Comparison of ENCODE assay signal across 15 mouse cellular contexts in the genomic region with DNA sequence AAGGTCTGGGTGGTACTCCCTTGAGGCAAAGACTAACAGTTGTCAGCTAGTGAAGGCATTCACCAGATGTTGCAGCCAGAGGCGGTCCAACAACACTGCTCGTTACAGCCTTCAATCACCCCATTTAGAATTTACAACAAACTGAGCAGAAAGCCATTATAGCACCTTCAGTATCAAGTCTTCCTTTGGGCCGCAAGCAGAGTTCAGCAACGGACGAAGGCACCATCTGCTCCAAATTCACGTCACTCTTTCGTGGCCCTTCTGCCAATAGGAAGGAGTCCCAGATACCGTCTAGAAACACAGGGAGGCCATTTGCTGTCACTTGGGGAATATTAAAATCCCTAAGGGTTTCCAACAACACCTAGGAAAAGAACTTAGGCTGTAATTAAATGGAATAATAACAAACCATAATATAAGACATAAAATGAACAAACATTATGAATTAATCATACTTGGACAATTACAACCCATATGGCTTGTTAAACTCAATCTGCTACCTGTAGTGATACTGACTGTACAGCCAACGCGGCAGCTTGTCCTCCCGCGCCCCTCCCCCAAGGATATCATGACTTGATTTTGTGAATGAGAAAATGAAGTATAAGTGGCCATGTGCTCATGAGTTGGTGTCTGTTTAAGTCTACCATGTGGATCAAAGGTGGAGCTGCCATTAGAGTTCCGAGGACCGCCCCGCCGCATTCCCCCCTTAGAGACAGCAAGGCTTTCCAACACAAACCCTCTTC.
DNase-seq lines count a peak whose midpoint lies in the region; ATAC-seq lines count a peak whose summit lies in the region.
"Had no signal": no experiment of that assay in that cellular context is flagged by ENCODE, and none has a peak within 500 bp of the region (broad histone marks: within the 10 kb centered on the region; RNA-seq: fewer than 3 reads in every experiment).

No protein-coding gene starts in this region.

- 66% methylated on average over 16 of the region's 16 CpGs for WGBS in forebrain, embryonic 13.5 days
- WGBS in forebrain, embryonic 10.5 days = 85% methylated on average over 16 of the region's 16 CpGs
- WGBS in neural tube, embryonic 13.5 days = 61% methylated on average over 16 of the region's 16 CpGs
- WGBS in forebrain, embryonic 16.5 days = 48% methylated on average over 16 of the region's 16 CpGs

- DNase-seq in forebrain, embryonic 10.5 days (ENCODE audit: extremely low spot score, low spot score) = no peak
- no peak for DNase-seq in neural tube, embryonic 10.5 days (ENCODE audit: extremely low spot score, low spot score)
- no peak for DNase-seq in adrenal gland, postnatal 4 days (ENCODE audit: low spot score in 2 of 2)
- no peak for DNase-seq in frontal cortex, postnatal 10 days (ENCODE audit: low spot score in 2 of 2)
- no peak for DNase-seq in c-Kit-positive CD71-positive TER-119-positive erythroid progenitor cells, embryonic 14.5 days (ENCODE audit: low spot score)
- DNase-seq: heart, adult 18-20 months; heart, postnatal 10 days; thymus, adult 18-20 months had no signal

- H3K4me1 ChIP-seq in forebrain, embryonic 13.5 days = peaks cover 5% of the 10 kb centered on the region; the same call in 1 of the 2 replicates
- H3K4me1 ChIP-seq in forebrain, embryonic 10.5 days = peaks cover 5% of the 10 kb centered on the region; the same call in 1 of the 2 replicates
- no peaks in the 10 kb centered on the region for H3K4me1 ChIP-seq in neural tube, embryonic 13.5 days (replicated peaks)
- peaks cover 11% of the 10 kb centered on the region for H3K4me1 ChIP-seq in forebrain, embryonic 16.5 days (replicated peaks; ENCODE audit: control insufficient read depth, insufficient read depth, low read length)
- H3K4me1 ChIP-seq: midbrain, embryonic 13.5 days had no signal

- no peak overlapping the region for H3K9ac ChIP-seq in forebrain, embryonic 13.5 days
- no peak overlapping the region for H3K9ac ChIP-seq in neural tube, embryonic 13.5 days
- H3K9ac ChIP-seq in forebrain, embryonic 16.5 days (replicated peaks; ENCODE audit: low read depth, low read length) = no peak overlapping the region
- H3K9ac ChIP-seq: liver, embryonic 14.5 days; midbrain, embryonic 13.5 days; neural tube, embryonic 15.5 days had no signal

- no peaks in the 10 kb centered on the region for H3K27me3 ChIP-seq in forebrain, embryonic 13.5 days
- H3K27me3 ChIP-seq in forebrain, embryonic 10.5 days (ENCODE audit: poor library complexity, severe bottlenecking) = no peaks in the 10 kb centered on the region
- peaks cover 10% of the 10 kb centered on the region; the same call in 1 of the 2 replicates for H3K27me3 ChIP-seq in neural tube, embryonic 13.5 days
- no peaks in the 10 kb centered on the region for H3K27me3 ChIP-seq in forebrain, embryonic 16.5 days (replicated peaks; ENCODE audit: control insufficient read depth, insufficient read depth, low read length)

- no peak overlapping the region for H3K4me3 ChIP-seq in forebrain, embryonic 13.5 days
- no peak overlapping the region for H3K4me3 ChIP-seq in forebrain, embryonic 10.5 days
- no peak overlapping the region for H3K4me3 ChIP-seq in neural tube, embryonic 13.5 days
- H3K4me3 ChIP-seq in forebrain, embryonic 16.5 days (replicated peaks; ENCODE audit: low read length) = no peak overlapping the region
- H3K4me3 ChIP-seq: midbrain, embryonic 13.5 days; neural tube, embryonic 15.5 days had no signal

- no peaks in the 10 kb centered on the region for H3K36me3 ChIP-seq in forebrain, embryonic 13.5 days (ENCODE audit: poor library complexity, severe bottlenecking)
- no peaks in the 10 kb centered on the region for H3K36me3 ChIP-seq in forebrain, embryonic 10.5 days (replicated peaks)
- no peaks in the 10 kb centered on the region for H3K36me3 ChIP-seq in neural tube, embryonic 13.5 days
- H3K36me3 ChIP-seq in forebrain, embryonic 16.5 days (ENCODE audit: control insufficient read depth, insufficient read depth) = no peaks in the 10 kb centered on the region
- H3K36me3 ChIP-seq: midbrain, embryonic 13.5 days; neural tube, embryonic 15.5 days had no signal

- no peak overlapping the region for H3K4me2 ChIP-seq in forebrain, embryonic 13.5 days
- H3K4me2 ChIP-seq in neural tube, embryonic 13.5 days = no peak overlapping the region
- H3K4me2 ChIP-seq in forebrain, embryonic 16.5 days (ENCODE audit: low read length) = no peak overlapping the region
- H3K4me2 ChIP-seq: midbrain, embryonic 13.5 days; neural tube, embryonic 15.5 days had no signal

- peak; percentile 41 for ATAC-seq in forebrain, embryonic 13.5 days
- peak; percentile 59; the same call in 1 of the 2 replicates for ATAC-seq in neural tube, embryonic 13.5 days (ENCODE audit: low read depth)
- peak; percentile 62 for ATAC-seq in forebrain, embryonic 16.5 days
- ATAC-seq: activated CD4-positive, CD25-positive, alpha-beta regulatory T cell, adult 4 months; midbrain, embryonic 13.5 days had no signal

- H3K9me3 ChIP-seq in forebrain, embryonic 13.5 days (replicated peaks) = no peaks in the 10 kb centered on the region
- no peaks in the 10 kb centered on the region for H3K9me3 ChIP-seq in forebrain, embryonic 10.5 days
- H3K9me3 ChIP-seq in neural tube, embryonic 13.5 days = no peaks in the 10 kb centered on the region
- H3K9me3 ChIP-seq in forebrain, embryonic 16.5 days (ENCODE audit: control insufficient read depth, low read length) = no peaks in the 10 kb centered on the region
- H3K9me3 ChIP-seq: midbrain, embryonic 13.5 days; neural tube, embryonic 15.5 days had no signal

- no peak overlapping the region for H3K27ac ChIP-seq in forebrain, embryonic 13.5 days
- H3K27ac ChIP-seq in forebrain, embryonic 10.5 days = no peak overlapping the region
- H3K27ac ChIP-seq in neural tube, embryonic 13.5 days (replicated peaks) = no peak overlapping the region
- no peak overlapping the region for H3K27ac ChIP-seq in forebrain, embryonic 16.5 days (ENCODE audit: low read length)
- H3K27ac ChIP-seq: liver, embryonic 14.5 days; midbrain, embryonic 13.5 days; neural tube, embryonic 15.5 days had no signal
